Mouse (Mus musculus) frontal cortex, postnatal 36 days (tissue): ENCODE measurements around the gene Gng2.

ENCODE experiments used
- DNase-seq, 2 experiments: peaks; one replicate each; pipeline ENCODE4 v3.0.0; 2022; ENCODE audit warnings: low spot score in 2 of 2

The Gng2 gene

GRCm38 (mm10) chr14:19977271-19978024, at the start of gene Gng2:
Gng2 (minus strand) TSS chr14:19977627.
- DNase-seq = no peak

GRCm38 (mm10) chr14:20024888-20025719, 47.7 kb upstream of the Gng2 start:
- DNase-seq = no peak

GRCm38 (mm10) chr14:20023939-20024338, 46.5 kb upstream of the Gng2 start:
- DNase-seq = no peak

- no peak for DNase-seq
Observed at GRCm38 (mm10) chr14:20019486-20019885, 42.1 kb upstream of the Gng2 start.

- peak in 1 of 2 experiments; percentile 23 for DNase-seq
Observed at GRCm38 (mm10) chr14:20012506-20013275, 35.3 kb upstream of the Gng2 start.

GRCm38 (mm10) chr14:20007446-20007845, 30.0 kb upstream of the Gng2 start:
- DNase-seq = no peak

- DNase-seq = no peak
Observed at GRCm38 (mm10) chr14:20004777-20005289, 27.4 kb upstream of the Gng2 start.

- no peak for DNase-seq
Observed at GRCm38 (mm10) chr14:19996853-19997252, 19.4 kb upstream of the Gng2 start.

- no peak for DNase-seq
Observed at GRCm38 (mm10) chr14:19995943-19996342, 18.5 kb upstream of the Gng2 start.

GRCm38 (mm10) chr14:19994068-19994467, 16.6 kb upstream of the Gng2 start:
- DNase-seq = no peak

GRCm38 (mm10) chr14:19993570-19993883, 16.1 kb upstream of the Gng2 start:
- no peak for DNase-seq

GRCm38 (mm10) chr14:19992873-19993569, 15.6 kb upstream of the Gng2 start:
- no peak for DNase-seq

- no peak for DNase-seq
Observed at GRCm38 (mm10) chr14:19991861-19992260, 14.4 kb upstream of the Gng2 start.

GRCm38 (mm10) chr14:19990436-19990993, 13.1 kb upstream of the Gng2 start:
- DNase-seq = no peak

GRCm38 (mm10) chr14:19988410-19988809, 11.0 kb upstream of the Gng2 start:
- DNase-seq = no peak

GRCm38 (mm10) chr14:19987358-19987834, 10.0 kb upstream of the Gng2 start:
- no peak for DNase-seq

- peak; percentile 78 to 89 for DNase-seq
Observed at GRCm38 (mm10) chr14:19986614-19987357, 9.4 kb upstream of the Gng2 start.

GRCm38 (mm10) chr14:19985912-19986613, 8.6 kb upstream of the Gng2 start:
- DNase-seq = peak in 1 of 2 experiments; percentile 23

- peak in 1 of 2 experiments; percentile 25 for DNase-seq
Observed at GRCm38 (mm10) chr14:19985107-19985911, 7.9 kb upstream of the Gng2 start.
